Mouse (Mus musculus) kidney, adult 2 months (tissue): Measurements from ENCODE around the gene Epas1.

Experiments
- CTCF ChIP-seq: fragments of 200-500 bp; conservative IDR thresholded peaks from 2 replicates; pipeline ENCODE4 v1.5.1; 2011; ENCODE audit warnings: low read depth, mild to moderate bottlenecking, control low read depth, low read length, moderate library complexity, mixed read lengths; ENCODE audit not compliant: insufficient read depth, insufficient read length
- POLR2A ChIP-seq: fragments of 200-500 bp; IDR thresholded peaks from one replicate; pipeline ENCODE4 v1.6.1; 2011; ENCODE audit warnings: low read depth, low read length, control low read depth

GRCm38 (mm10) chr17:86780708-86781318 lies 27.3 kb downstream of the Epas1 start:
- TF ChIP-seq POLR2A (no peak), CTCF (no peak)
